Mouse (Mus musculus) cerebellum, adult 9-10 months (tissue): ENCODE results near the gene Krt15.

ENCODE experiments used
- DNase-seq: peaks from one replicate; pipeline ENCODE4 v3.0.0; 2022

Krt15 gene

DNA sequence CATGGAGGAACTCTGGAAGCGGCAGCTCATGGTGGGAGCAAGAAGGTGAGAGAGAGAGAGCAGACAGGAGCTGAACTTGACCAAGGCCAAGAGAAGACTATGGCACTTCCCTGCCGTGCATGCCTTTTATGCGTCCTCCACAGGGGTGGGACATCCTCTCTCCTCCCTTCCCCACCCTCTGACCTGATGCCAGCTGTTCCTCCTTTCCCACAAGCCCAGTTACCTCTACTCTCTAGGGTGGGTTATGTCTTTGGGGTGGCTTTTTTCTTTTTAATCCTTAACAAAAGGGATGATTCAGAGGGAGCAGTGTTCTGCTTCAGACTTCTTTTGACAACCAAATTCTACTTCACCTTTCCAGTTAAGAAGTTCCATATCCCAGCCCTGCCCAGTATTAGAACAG, 14.3 kb downstream of the Krt15 start, which contains the start of gene Krt13:
Gene Krt13, minus strand, starts transcription at position 101 of the 400 bp plus-strand sequence.
- DNase-seq: no peak

DNA sequence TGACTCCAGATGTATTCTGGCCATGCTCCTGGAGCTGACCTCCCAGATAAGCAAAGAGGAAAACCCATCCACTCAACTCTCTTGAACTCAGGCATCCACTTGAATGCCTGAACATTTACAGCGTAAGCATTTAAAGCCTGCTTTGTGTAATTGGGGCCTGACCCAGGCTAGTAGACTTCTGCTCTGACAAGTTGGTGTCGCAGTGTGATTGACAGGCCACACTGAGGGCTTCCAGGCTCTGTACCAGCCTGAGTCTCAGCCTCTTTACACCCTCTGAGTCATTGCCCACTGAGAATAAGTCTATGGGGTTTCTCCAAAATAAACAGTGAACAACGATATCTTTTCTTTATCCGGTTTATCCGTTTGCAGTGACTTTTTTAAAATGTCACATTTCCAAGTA, 15.4 kb downstream of the Krt15 start:
- no peak for DNase-seq

DNA sequence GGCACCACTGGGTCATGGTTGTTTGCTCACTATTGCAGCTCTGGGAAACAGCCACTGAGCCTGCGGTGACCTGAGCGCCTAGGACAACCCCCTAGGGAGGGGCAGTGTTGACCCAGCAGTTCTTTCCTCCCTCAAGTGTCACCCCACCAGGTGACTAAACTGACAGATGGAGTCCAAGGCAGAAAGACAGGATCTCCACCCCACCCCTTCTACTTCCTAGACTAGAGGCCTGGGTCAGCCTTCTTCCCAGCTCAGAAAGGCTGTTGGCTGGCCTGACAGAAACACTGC, 22.0 kb downstream of the Krt15 start:
- no peak for DNase-seq

DNA sequence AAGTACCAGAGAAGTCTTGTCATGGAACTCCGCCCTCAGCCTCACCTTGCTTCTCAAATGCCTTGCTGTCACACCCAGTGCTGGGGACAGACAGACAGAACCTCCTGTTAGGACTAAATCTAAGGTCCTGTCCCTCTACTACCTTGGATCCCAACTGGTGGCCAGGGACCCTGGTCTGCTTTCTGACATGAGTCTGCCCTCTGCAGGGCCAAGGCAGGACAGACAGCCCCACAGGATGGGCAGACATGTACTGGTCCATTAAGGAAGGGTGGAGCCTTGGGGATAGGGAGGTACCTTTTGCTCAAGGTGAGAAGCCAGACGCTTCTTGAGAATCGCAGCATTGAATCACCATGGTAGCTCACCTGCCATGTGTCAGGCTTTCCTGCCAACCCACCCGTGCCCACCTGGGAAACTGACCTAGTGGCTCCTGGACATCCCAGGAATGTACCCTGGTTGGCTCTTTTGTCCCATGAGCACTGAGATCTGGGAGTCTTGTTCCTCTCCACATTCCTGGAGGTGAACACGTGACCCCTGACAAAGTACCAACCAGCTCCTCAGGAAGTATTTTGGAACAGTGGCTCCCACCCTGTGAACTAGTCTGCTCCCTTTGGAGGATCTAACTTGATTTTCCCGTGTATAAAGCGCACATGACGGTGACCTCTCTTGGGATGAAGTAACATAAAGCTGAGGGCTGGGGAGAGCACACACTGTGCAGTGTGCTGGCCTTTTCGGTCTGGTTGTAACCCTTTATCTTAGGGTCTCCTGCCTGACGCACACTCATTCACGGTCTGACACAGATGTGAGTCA, 22.6 kb downstream of the Krt15 start:
- no peak for DNase-seq

DNA sequence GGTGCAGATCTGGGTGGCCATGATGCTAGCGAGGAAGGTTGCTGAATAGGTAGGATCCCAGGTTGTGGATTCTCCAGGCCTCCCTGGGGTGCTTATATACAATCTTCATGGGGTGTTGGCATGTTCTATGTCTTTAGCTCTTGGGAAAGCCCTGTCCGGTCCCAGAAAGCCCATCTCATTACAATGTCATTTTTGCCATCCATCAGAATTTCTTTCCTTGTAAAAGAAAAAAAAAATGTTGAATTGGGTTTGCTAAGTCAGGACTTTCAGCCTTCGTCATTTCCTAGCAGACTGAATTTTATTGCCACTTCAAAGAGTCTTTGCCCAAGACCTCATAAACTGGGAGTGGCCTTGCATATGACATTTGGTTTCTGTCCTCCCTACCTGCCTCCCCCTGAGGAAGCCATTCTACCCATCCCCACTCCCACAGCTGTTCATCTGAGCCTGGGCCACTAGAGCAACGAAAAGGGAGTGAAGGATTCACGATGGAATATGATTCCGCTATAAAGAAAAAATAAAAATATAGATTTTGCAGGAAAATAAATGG, 30.1 kb downstream of the Krt15 start, which contains the start of gene Krt36:
Gene Krt36, minus strand, starts transcription at position 51 of the 547 bp plus-strand sequence.
- DNase-seq: no peak

DNA sequence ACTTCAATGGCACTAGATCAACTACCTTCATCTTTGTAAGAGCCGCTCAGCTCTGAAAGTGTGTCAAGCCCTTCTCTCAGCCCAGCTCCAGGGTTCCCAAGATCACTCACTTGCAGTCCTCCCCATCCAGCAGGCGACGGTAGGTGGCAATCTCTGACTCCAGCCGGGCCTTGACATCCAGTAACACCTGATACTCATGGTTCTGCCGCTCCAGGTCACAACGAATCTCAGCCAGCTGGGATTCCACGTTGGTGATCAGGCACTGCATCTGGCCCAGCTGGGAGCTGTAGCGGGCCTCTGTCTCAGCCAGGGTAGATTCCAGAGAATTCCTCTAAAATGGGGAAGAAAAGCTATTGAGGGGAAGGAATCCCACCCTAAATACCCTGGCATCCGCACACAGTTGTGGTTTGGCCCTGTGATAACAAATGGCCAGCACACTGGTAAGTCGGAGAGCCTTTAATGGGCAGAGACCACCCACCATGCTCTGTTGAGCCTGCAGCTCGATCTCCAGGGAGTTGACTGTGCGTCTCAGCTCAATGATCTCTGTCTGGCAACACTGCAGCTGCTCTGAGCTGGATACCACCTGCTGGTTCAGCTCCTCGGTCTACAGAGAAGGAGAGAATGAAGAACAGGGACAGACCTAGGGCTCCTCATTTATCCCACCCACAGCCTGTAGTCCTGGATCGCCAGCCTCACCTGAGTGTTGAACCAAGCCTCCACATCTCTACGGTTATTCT, 32.9 kb downstream of the Krt15 start:
- DNase-seq: no peak

DNA sequence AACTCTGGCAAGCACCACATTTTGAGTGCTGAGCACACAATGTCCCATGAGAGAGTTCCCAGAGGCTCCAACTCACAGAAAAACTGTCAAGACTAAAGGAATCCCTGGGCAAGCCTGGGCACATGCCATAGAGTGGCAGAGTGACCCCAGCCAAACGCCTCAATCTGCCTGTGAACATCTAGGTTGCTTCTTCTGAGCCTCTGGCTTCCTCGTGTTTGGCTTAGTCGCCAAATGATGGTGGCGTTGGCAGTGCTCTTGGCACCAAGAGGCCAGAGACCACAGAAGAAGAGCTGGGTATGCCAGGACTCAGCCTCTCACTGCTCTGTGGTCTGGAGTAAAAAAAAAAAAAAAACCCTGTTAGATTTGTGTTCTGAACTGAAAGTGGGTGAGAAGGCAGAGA, 35.3 kb downstream of the Krt15 start:
- DNase-seq: no peak

DNA sequence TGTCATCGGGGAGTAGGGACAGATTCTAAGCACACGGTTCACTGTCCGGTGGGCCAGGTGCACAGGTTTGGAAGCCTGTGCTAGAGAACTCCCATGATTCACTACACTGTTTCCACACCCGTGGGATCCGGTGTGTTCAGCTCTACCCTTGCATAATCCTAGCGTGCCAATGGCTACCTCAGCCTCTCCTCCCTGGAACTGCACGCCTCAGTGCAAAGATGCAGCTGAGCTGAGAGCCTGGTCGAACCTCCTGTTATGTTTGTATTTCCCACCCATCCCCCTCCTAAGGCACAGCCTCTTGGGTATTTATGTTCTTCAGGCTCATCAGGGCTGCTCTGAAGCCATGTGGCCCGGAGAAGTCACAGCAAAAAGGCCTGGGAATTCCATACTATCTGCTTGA, 37.9 kb downstream of the Krt15 start:
- no peak for DNase-seq

DNA sequence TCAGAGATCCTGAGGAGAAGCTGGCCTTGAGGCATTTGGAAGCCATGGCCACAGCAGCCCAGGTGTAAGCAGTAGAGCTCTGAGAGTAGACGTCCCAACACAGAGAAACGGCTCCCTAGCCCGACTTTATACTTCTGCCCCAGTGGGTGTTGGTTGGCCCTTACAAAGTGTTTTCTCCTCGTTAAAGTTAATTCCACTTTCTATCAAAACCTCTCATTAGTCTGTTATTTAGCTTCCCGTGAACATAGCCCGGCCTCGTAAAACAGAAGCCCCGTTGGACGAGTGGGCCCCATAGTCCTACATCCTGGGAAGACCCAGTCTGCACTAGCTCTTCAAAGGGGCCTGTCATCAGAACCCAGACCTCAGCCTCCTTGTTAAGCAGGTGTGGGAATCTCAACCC, 39.6 kb downstream of the Krt15 start, which contains the start of gene Krt35:
Gene Krt35, minus strand, starts transcription at position 101 of the 400 bp plus-strand sequence.
- DNase-seq: no peak

DNA sequence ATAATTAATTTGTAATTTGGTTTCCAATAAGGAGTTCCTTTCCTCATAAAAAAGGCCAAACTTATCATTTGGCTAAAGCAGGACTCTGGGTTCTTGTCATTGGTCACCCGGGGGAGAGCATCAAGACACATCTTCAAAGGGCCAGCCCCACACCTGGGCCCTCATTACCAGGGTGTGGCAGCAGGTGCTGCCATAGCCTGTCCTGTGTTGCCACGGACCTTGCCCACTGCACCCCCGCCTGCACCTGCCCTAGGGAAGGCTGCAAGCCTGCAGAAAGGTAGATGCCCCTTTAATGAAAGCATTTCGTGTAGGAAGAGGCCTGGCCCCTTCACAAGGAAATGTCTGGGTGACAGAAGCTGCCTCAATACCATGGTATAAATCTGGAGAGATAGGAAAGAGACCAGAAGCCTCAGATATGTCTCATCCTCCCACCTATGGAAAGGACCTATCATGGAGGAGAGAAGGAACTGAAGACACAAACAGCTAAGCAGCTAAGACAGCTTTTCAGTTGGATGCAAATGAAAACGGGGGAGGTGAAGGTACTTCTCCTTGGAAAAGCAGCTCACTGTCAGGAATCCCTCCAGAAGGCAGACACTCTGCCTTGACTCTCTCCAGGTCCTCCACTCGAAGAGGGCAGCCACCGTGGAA, 47.2 kb downstream of the Krt15 start:
- no peak for DNase-seq

DNA sequence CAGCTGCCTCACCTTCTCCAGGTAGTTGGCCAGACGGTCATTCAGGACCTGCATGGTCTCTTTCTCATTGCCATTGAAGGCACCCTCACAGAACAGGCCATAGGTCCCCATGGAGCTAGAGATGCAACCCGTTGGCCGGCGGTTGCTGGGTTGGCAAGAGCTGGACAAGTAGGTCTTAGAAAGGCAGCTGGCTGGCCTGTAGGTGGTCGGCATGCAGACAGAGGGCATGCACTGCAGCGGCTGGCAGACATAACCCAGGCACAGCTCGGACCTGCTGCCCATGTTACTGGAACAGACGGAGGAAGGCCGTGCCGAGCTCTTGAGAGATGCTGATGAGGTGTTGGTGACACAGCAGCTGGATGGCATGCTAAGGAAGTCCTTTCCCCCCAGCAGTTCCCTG, 47.9 kb downstream of the Krt15 start, which contains the start of gene Krt32:
Gene Krt32, minus strand, starts transcription at position 366 of the 400 bp plus-strand sequence.
- no peak for DNase-seq
